Mouse (Mus musculus) G1E (cell line): ENCODE measurements around the gene Cpsf4.

ENCODE experiments used
- CTCF ChIP-seq: IDR thresholded peaks from 2 replicates; pipeline ENCODE4 v1.5.1; 2012; ENCODE audit warnings: low read depth, low read length, inconsistent platforms, mixed read lengths
- POLR2AphosphoS5 ChIP-seq: IDR thresholded peaks from 2 replicates; pipeline ENCODE4 v1.6.1; 2012; ENCODE audit warnings: low read depth, low read length, inconsistent platforms; ENCODE audit not compliant: insufficient replicate concordance

DNA sequence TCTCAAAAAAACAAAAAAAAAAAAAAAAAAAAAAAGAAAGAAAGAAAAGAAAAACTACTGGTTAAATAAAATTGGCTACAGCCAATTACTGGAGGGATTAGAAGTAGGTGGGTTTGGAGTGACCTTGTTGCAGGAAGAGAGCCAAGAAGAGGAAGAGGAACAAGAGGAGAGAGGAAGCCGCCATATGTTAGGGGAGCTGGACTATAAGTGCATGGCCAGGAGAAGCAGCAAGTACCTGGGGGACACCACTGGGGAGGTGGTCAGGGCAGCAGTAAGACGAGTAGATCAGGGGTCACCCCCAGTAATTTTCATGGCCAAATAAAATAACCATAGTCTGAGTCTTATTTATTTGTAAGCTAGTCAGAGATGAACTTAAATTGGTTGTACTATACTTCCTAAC lies 18.2 kb downstream of the Cpsf4 start:
- TF ChIP-seq CTCF (no peak), POLR2AphosphoS5 (no peak)
